Mouse (Mus musculus): ENCODE data around the gene Pank3. TPM values are rescaled to one million over a fixed set of nuclear protein-coding genes. Genes with fewer than 3 reads are reported as not detected.

Gene Pank3
- polyA plus RNA-seq, 1 experiment from 2014 or later = 13.1 TPM

DNA sequence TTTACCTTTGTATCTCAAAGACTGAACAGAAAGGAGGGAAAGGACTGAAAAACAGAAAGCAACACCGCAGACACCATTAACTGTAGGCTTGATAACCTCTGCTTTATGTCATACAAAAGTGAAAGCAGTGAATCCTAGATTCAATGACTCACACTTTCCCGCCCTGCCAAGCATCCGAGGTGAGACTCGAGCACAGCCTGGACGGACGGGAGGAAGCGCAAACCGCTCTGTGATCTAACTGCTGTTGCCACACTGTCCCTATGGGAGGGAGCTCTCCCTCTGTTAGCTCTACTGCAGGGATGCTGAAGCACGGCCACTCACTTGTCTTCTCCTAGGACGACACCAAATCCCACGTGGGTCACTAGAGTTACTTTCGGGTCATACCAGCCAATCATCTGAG lies 47.0 kb downstream of the Pank3 start:
- H3K27me3 ChIP-seq (ENCODE audit: control insufficient read depth, insufficient read depth, low read length) = no peaks in the 10 kb centered on the region
- 85% methylated on average over 12 of the region's 12 CpGs for WGBS (ENCODE audit: insufficient replicate concordance)
- H3K4me3 ChIP-seq (ENCODE audit: low read depth, low read length) = no peak overlapping the region
- no peak overlapping the region for H3K4me2 ChIP-seq
- H3K27ac ChIP-seq (ENCODE audit: low read depth, low read length) = no peak overlapping the region
- H3K9ac ChIP-seq (ENCODE audit: low read depth, low read length) = no peak overlapping the region
- no peaks in the 10 kb centered on the region for H3K4me1 ChIP-seq (ENCODE audit: control insufficient read depth, insufficient read depth, low read length)
- ATAC-seq (replicated peaks; ENCODE audit: insufficient number of reproducible peaks, low FRiP score, low TSS enrichment) = no peak
- no peaks in the 10 kb centered on the region for H3K9me3 ChIP-seq (replicated peaks; ENCODE audit: control insufficient read depth, low read length)
- H3K36me3 ChIP-seq (ENCODE audit: control insufficient read depth, insufficient read depth, low read length) = peaks cover 42% of the 10 kb centered on the region

- 87% methylated on average over 6 of the region's 6 CpGs for WGBS (ENCODE audit: insufficient replicate concordance)
- no peak for ATAC-seq (replicated peaks; ENCODE audit: insufficient number of reproducible peaks, low FRiP score, low TSS enrichment)
- peaks cover 39% of the 10 kb centered on the region for H3K36me3 ChIP-seq (ENCODE audit: control insufficient read depth, insufficient read depth, low read length)
- H3K4me1 ChIP-seq (ENCODE audit: control insufficient read depth, insufficient read depth, low read length) = no peaks in the 10 kb centered on the region
- H3K4me3 ChIP-seq (ENCODE audit: low read depth, low read length) = no peak overlapping the region
- H3K9ac ChIP-seq (ENCODE audit: low read depth, low read length) = no peak overlapping the region
- H3K9me3 ChIP-seq (replicated peaks; ENCODE audit: control insufficient read depth, low read length) = no peaks in the 10 kb centered on the region
- H3K4me2 ChIP-seq = no peak overlapping the region
- no peak overlapping the region for H3K27ac ChIP-seq (ENCODE audit: low read depth, low read length)
- no peaks in the 10 kb centered on the region for H3K27me3 ChIP-seq (ENCODE audit: control insufficient read depth, insufficient read depth, low read length)
Measured at GRCm38 (mm10) chr11:35827714-35828113, 58.4 kb downstream of the Pank3 start.

GRCm38 (mm10) chr11:35832139-35832538 lies 62.9 kb downstream of the Pank3 start:
- Histone ChIP-seq H3K4me1 (ENCODE audit: control insufficient read depth, insufficient read depth, low read length) (peaks cover 7% of the 10 kb centered on the region; the same call in 1 of the 2 replicates), H3K27me3 (ENCODE audit: control insufficient read depth, insufficient read depth, low read length) (no peaks in the 10 kb centered on the region), H3K9me3 (replicated peaks; ENCODE audit: control insufficient read depth, low read length) (no peaks in the 10 kb centered on the region), H3K4me3 (ENCODE audit: low read depth, low read length) (no peak overlapping the region), H3K27ac (ENCODE audit: low read depth, low read length) (no peak overlapping the region), H3K9ac (ENCODE audit: low read depth, low read length) (no peak overlapping the region), H3K36me3 (ENCODE audit: control insufficient read depth, insufficient read depth, low read length) (peaks cover 18% of the 10 kb centered on the region), H3K4me2 (no peak overlapping the region; the same call in 1 of the 2 replicates)
- no peak for ATAC-seq (replicated peaks; ENCODE audit: insufficient number of reproducible peaks, low FRiP score, low TSS enrichment)
- 39% methylated on average over 4 of the region's 4 CpGs for WGBS (ENCODE audit: insufficient replicate concordance)

DNA sequence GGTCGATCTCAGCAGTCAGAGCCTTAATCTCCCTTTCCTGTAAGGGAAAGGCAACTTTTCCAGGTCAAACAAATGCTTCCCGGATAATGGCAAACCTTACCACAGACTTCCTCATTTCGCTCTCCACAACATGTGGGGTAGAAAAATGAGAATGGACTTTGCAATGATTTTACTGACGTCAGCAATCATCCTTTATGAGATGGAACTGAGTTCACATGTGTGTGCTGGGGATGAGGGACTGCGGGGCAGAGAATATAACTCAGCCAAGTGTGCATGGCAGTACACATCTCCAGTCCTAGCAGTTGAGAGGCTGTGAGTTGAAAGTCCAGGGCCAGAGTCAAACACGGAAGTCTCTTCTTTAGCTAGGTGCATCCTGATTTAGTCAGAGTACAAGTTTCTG lies 64.0 kb downstream of the Pank3 start:
- 78% methylated on average over 6 of the region's 6 CpGs for WGBS (ENCODE audit: insufficient replicate concordance)
- peak overlapping the region; percentile 94; the same call in 1 of the 2 replicates for H3K9ac ChIP-seq (ENCODE audit: low read depth, low read length)

DNA sequence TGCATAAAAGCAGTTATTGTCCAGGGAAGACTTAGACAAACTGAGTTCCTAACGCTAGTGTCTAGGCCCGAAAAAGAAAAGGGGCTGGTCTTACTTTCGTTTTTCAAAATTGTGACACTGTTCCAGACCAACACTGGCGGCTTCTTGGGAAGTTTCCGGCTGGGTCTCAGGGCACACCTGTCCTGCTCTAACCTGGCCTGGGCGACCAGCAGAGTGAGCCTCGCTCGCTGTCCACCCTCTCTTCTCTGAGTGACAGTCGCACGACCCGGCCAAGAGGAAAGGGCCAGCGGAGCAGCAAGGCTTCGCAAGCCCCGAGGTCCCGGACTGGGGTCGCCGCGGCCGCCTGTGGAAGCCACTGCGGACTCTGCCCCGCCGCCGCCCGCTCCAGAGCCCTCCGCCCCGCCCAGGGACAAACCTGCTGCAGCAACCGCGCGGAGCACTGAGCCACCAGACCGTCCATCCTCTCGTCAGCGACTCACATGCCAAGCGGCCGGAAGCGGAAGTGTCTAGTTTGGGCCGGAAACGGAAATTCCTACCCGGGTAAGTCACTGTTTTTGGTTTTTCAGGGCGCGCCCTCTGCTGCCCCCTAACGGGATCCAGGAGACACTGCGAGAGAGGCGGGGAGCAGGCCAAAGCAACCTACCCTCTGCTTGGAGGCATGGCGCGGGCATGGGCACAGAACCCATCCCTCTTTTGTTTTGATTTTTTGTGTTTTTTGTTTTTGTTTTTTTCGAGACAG lies 64.9 kb downstream of the Pank3 start, which contains the start of gene Rars:
Gene Rars (minus strand): TSS at position 485 of the 739 bp plus-strand sequence.
- no peaks in the 10 kb centered on the region for H3K27me3 ChIP-seq (ENCODE audit: control insufficient read depth, insufficient read depth, low read length)
- H3K4me1 ChIP-seq (ENCODE audit: control insufficient read depth, insufficient read depth, low read length) = peaks cover 11% of the 10 kb centered on the region
- H3K36me3 ChIP-seq (ENCODE audit: control insufficient read depth, insufficient read depth, low read length) = peaks cover 16% of the 10 kb centered on the region
- H3K4me2 ChIP-seq = peak within 1 kb of the TSS; percentile 78
- ATAC-seq (replicated peaks; ENCODE audit: insufficient number of reproducible peaks, low FRiP score, low TSS enrichment) = peak; percentile 77
- peak within 1 kb of the TSS; percentile 41; the same call in 1 of the 2 replicates for H3K27ac ChIP-seq (ENCODE audit: low read depth, low read length)
- WGBS (ENCODE audit: insufficient replicate concordance) = 1% methylated on average over 46 of the region's 46 CpGs
- H3K9me3 ChIP-seq (replicated peaks; ENCODE audit: control insufficient read depth, low read length) = no peaks in the 10 kb centered on the region
- peak within 1 kb of the TSS; percentile 99 for H3K4me3 ChIP-seq (ENCODE audit: low read depth, low read length)
- H3K9ac ChIP-seq (ENCODE audit: low read depth, low read length) = peak within 1 kb of the TSS; percentile 94

More for the DNA sequence above, 64.0 kb downstream of the Pank3 start:
- ATAC-seq (replicated peaks; ENCODE audit: insufficient number of reproducible peaks, low FRiP score, low TSS enrichment) = no peak
- H3K36me3 ChIP-seq (ENCODE audit: control insufficient read depth, insufficient read depth, low read length) = peaks cover 16% of the 10 kb centered on the region
- H3K4me3 ChIP-seq (ENCODE audit: low read depth, low read length) = peak overlapping the region; percentile 99
- peaks cover 11% of the 10 kb centered on the region for H3K4me1 ChIP-seq (ENCODE audit: control insufficient read depth, insufficient read depth, low read length)
- no peaks in the 10 kb centered on the region for H3K27me3 ChIP-seq (ENCODE audit: control insufficient read depth, insufficient read depth, low read length)
- H3K27ac ChIP-seq (ENCODE audit: low read depth, low read length) = no peak overlapping the region
- peak overlapping the region; percentile 78 for H3K4me2 ChIP-seq
- H3K9me3 ChIP-seq (replicated peaks; ENCODE audit: control insufficient read depth, low read length) = no peaks in the 10 kb centered on the region

- 67% methylated on average over 5 of the region's 5 CpGs for WGBS (ENCODE audit: insufficient replicate concordance)
Measured at GRCm38 (mm10) chr11:35837156-35838126, 68.2 kb downstream of the Pank3 start.

DNA sequence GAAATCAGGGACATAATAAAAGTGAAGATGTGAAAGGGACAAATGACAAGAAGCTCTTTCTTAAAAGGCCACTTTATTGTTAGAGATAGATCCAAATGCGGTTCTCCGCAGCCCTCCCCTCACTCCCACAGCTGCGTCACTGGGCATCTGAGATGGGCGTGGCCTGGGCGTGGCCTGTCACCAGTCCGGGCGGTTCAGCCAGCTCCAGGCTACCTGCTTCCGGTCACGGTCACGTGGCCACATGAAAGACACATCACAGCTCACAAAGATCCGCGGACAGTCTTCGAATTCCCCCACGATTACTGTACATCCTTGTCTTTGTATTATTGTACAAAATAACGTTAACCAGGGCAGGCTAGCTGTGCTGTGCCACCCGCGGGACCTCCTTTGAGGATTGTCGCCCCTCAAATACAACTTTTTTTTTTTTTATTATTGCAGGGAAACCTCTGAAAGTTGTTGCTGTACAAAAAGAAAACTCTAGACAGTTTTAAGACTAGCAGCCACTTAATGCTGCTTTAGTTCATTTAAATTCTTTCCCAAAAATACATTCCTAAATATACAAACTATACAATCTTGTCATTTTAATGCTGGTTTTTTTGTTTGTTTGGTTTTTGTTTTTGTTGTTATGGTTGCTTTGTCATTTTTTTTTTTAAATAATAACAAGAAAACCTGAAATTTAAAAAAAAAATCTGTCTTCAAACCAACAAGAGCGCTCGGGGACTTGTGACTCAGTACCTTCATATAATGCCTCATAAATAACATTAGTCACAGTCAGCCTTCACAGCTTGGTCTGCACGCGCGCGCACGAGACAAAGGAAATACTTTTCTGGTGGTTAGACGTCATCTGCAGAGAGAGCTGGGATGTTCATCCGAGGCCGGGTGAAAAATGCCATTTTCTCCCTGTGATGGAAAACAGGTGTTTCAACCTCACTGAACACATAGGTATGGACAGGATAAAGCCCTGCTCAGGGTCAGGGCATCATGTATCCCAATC lies 69.4 kb downstream of the Pank3 start:
- Histone ChIP-seq H3K36me3 (ENCODE audit: control insufficient read depth, insufficient read depth, low read length) (no peaks in the 10 kb centered on the region), H3K4me2 (peak overlapping the region; percentile 66), H3K9me3 (replicated peaks; ENCODE audit: control insufficient read depth, low read length) (no peaks in the 10 kb centered on the region), H3K27me3 (ENCODE audit: control insufficient read depth, insufficient read depth, low read length) (no peaks in the 10 kb centered on the region), H3K4me1 (ENCODE audit: control insufficient read depth, insufficient read depth, low read length) (peaks cover 5% of the 10 kb centered on the region), H3K4me3 (ENCODE audit: low read depth, low read length) (peak overlapping the region; percentile 32), H3K9ac (ENCODE audit: low read depth, low read length) (peak overlapping the region; percentile 62; the same call in 1 of the 2 replicates), H3K27ac (ENCODE audit: low read depth, low read length) (no peak overlapping the region)
- 31% methylated on average over 28 of the region's 28 CpGs for WGBS (ENCODE audit: insufficient replicate concordance)
- ATAC-seq (replicated peaks; ENCODE audit: insufficient number of reproducible peaks, low FRiP score, low TSS enrichment) = peak; percentile 88

More at GRCm38 (mm10) chr11:35837156-35838126, 68.2 kb downstream of the Pank3 start:
- ATAC-seq (replicated peaks; ENCODE audit: insufficient number of reproducible peaks, low FRiP score, low TSS enrichment) = no peak
- peaks cover 11% of the 10 kb centered on the region for H3K4me1 ChIP-seq (ENCODE audit: control insufficient read depth, insufficient read depth, low read length)
- no peaks in the 10 kb centered on the region for H3K27me3 ChIP-seq (ENCODE audit: control insufficient read depth, insufficient read depth, low read length)
- no peak overlapping the region; the same call in 1 of the 2 replicates for H3K4me3 ChIP-seq (ENCODE audit: low read depth, low read length)
- peak overlapping the region; percentile 43; the same call in 1 of the 2 replicates for H3K9ac ChIP-seq (ENCODE audit: low read depth, low read length)
- no peaks in the 10 kb centered on the region for H3K9me3 ChIP-seq (replicated peaks; ENCODE audit: control insufficient read depth, low read length)
- no peak overlapping the region; the same call in 1 of the 2 replicates for H3K27ac ChIP-seq (ENCODE audit: low read depth, low read length)
- H3K4me2 ChIP-seq = peak overlapping the region; percentile 66
- H3K36me3 ChIP-seq (ENCODE audit: control insufficient read depth, insufficient read depth, low read length) = no peaks in the 10 kb centered on the region
